Mouse (Mus musculus): Measurements from ENCODE around the gene Nelfb.
A peak's percentile ranks its signal among the peaks of the same experiment; 100 is the strongest.

The Nelfb gene

DNA sequence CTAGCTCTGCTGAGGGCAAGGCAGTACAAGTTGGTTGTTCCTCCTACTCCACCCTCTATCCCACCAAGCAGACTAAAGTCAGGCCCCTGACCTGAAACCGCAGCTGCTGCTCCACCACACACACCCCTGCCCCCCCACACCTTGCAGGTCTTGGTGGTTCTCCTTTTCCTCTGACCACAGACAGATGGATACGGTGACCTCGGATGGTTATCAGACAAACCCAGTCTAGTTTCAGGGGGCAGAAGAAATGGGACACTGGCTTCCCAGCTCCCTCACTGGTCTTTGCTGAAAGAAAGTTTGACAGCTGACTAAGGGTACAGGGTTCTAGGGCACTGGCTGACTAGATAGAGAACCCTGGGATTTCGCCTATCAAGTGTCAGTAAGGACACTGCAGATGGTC lies 22.1 kb upstream of the Nelfb start:
- no peak for ATAC-seq (ENCODE audit: insufficient number of reproducible peaks, low FRiP score, low TSS enrichment)

DNA sequence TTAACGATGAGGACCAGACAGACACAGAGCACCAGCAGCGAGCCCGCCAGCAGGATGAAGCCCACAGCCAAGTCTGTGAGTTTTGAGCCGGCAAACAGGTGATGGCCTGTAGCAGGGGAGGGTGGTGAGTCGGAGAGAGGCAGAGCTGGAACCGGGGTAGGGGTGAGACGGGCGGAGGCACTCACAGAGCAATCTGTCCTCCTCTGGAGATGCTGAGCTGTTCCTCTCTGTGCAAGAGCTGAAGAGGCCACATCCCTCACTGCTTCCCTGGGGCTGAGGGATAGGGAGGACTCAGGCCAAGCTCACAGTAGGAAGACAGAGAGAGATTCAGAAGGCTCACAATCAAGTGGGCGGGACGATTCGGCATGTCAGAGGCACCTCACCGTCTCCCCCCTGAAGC lies 19.7 kb upstream of the Nelfb start:
- no peak for ATAC-seq (ENCODE audit: insufficient number of reproducible peaks, low FRiP score, low TSS enrichment)

- no peak for ATAC-seq (ENCODE audit: insufficient number of reproducible peaks, low FRiP score, low TSS enrichment)
Observed at GRCm38 (mm10) chr2:25230581-25230980, 19.3 kb upstream of the Nelfb start.

DNA sequence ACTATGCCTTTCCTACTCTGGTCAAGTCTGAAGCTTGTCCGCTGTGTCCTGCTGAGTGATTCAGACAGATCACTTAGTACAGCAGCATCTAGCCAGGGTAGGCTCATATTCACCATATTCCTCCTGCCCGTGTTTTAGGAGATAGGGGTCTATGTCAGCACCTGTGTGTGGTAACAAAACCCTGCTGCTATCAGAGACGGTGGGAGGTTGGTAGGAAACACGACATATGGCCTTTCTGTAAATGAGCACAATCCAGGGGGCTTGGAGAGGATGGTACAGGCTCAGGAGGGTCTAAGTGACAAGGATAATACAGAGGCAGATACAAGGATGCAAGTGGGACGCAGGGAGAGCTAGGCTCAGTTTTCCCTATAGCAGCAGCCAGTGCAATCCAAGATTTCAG lies 18.3 kb upstream of the Nelfb start:
- ATAC-seq (ENCODE audit: insufficient number of reproducible peaks, low FRiP score, low TSS enrichment), result no peak

DNA sequence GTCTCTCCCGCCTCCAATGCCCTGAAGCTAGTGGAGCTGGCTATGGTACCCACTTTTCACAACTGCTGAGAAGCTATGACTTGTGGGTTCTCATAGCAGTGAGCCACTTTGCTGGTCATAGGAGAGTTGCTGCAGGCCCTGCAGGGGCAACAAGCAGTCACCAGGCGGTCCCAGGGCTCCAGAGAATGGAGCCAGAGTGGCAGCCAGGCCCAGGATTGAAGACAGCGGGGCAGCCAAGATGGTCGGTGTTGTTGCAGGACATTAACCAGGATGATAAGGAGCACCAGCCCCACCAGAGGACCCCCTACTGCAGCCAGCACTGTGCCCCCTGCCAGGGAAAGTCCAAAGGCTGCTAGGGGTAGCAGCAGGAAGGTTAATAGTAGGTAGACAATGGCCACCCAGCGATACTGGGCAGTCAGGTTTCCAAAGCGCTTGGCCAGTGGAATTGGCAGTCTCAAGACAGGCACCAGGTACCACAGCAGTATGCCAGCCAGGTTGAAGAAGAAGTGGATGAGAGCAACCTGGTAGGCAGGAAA lies 17.8 kb upstream of the Nelfb start:
- no peak for ATAC-seq (ENCODE audit: insufficient number of reproducible peaks, low FRiP score, low TSS enrichment)

GRCm38 (mm10) chr2:25228431-25228889 lies 17.2 kb upstream of the Nelfb start:
- ATAC-seq (ENCODE audit: insufficient number of reproducible peaks, low FRiP score, low TSS enrichment), result peak; percentile 51

DNA sequence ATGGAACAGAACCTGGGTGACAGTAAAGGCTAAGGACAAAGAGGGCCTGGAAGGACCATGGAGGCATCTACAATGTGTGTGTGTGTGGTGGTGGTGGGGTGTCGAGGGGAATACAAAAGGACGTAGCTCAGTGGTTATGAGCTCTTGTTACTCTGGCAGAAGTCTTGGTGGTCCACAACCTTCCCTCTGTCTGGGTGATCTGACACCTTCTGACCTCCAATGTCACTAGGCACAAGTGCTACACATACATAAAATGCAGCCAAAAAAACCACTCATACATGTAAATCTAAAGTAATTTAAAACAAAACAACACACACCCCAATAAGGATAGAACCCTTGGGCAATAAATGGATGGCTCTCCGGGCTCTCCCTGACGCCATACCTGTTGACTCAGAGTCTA lies 16.1 kb upstream of the Nelfb start:
- ATAC-seq (ENCODE audit: insufficient number of reproducible peaks, low FRiP score, low TSS enrichment), result no peak

GRCm38 (mm10) chr2:25226864-25227263 lies 15.6 kb upstream of the Nelfb start:
- no peak for ATAC-seq (ENCODE audit: insufficient number of reproducible peaks, low FRiP score, low TSS enrichment)

GRCm38 (mm10) chr2:25225811-25226379 lies 14.6 kb upstream of the Nelfb start:
- ATAC-seq (ENCODE audit: insufficient number of reproducible peaks, low FRiP score, low TSS enrichment), result no peak

DNA sequence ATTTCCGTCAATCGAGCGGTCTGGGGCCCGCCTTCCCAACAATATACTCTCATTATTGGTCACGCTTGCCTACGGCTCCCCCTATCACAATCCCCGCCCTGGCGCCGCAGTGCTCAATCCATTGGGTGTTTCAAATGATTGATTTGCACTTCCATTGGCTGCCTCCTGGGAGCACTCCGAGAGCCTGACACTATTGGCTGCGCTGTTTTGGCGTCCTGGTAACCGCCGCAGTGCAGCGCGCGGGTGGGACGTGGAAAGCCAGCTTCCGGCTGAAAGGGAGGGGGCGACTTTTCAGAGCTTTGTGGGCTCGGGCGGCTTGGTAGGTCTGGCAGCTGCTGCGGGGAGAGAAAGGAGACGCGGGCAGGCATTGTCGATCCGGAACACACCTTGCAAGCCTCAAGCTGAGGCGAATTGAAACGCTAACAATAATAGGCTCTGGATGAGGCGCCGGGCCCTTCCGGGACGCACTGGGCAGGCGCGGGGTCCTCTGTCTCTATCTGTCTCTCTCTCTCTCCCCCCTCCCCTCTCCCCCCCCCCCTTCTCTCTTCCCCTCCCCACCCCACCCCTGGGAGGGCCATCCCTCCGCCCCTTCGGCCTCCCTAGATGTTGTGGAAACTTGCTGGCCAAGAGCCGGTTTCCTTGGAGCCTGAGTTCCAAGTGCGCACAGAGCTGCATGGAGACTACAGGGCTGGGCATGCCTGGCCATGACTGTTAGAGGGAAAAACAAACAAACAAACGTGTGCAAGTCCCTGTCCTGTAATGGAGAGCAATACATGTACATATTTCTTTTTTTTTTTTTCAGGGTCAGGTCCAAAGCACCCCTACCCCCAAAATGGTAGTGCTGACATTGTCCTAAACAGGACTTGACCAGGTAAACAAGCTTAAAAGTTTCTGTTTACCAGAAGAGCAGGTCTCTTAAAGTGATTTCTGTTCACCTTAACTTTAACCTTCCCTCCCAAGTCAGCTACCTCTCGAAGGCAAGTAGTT lies 13.8 kb upstream of the Nelfb start:
- peak; percentile 88 for ATAC-seq (ENCODE audit: insufficient number of reproducible peaks, low FRiP score, low TSS enrichment)

GRCm38 (mm10) chr2:25224492-25224765 lies 13.1 kb upstream of the Nelfb start, which contains the start of gene Tubb4b:
Tubb4b (minus strand) TSS chr2:25224702.
- no peak for ATAC-seq (ENCODE audit: insufficient number of reproducible peaks, low FRiP score, low TSS enrichment)

GRCm38 (mm10) chr2:25223681-25224491 lies 12.6 kb upstream of the Nelfb start:
- peak; percentile 23; the same call in 1 of the 2 replicates for ATAC-seq (ENCODE audit: insufficient number of reproducible peaks, low FRiP score, low TSS enrichment)

DNA sequence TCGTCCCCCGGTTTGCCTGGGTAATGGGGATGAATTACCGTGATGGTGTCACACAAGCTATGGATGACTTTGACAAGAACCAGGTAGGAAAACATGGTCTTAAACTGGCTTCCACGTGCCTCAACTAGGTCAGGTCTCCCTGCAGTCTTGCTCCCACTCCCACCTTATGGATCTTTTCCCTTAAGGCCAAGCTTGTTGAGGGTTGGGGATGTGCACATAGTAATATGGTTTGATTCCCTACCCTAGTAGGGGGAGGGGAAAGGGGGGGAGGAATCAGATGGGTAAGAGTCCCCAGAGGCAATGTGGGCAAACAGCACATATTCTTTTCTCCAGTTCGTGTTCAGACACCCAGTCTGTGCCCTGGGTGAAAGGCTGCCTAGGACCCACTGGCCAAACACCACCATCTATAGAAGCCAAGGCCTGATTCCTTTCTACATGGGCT lies 10.1 kb upstream of the Nelfb start:
- no peak for ATAC-seq (ENCODE audit: insufficient number of reproducible peaks, low FRiP score, low TSS enrichment)

DNA sequence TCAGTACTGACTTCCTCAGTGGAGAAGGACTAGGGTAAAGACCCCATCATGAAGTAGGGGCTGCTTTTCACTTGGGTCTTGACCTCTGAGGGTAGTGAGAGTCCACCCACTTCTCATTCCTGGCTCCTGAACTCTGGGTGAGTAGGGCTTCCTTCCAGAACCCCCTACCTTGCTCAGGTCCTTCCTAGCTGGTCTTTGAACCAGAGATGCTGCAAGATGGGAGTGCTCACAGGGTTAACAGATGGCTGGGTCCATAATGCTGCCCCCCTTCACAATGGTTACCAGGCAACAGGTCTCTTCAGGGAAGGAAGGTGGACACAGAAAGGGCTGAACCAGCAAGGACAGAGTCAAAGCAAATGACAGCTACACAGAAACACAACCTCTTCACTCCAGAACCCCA lies 7.2 kb upstream of the Nelfb start, which contains the start of gene Fam166a:
Fam166a (plus strand) TSS at position 301 of the 400 bp plus-strand sequence.
- ATAC-seq (ENCODE audit: insufficient number of reproducible peaks, low FRiP score, low TSS enrichment), result no peak

DNA sequence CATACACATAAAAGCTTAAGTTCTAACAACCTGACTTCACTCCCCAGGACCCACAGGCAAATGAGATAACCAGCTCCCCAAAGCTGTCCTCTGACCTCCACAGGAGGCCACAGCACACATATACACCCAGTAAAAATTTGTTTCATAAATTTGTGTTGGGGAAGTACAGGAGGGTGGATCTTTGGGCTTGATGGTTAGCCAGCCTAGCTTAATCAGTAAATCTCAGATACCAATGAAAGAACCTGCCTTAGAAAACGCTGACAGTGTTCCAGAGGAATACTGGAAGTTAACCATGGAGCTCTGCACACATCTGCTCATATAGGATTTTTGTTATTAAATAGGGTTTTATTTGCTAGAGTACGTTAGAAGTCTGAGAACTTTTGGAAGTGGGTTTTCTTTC lies 6.4 kb upstream of the Nelfb start:
- no peak for ATAC-seq (ENCODE audit: insufficient number of reproducible peaks, low FRiP score, low TSS enrichment)

- no peak for ATAC-seq (ENCODE audit: insufficient number of reproducible peaks, low FRiP score, low TSS enrichment)
Observed at GRCm38 (mm10) chr2:25214444-25214843, 3.2 kb upstream of the Nelfb start, which contains the start of gene Stpg3. Stpg3 (minus strand) TSS chr2:25214637.

DNA sequence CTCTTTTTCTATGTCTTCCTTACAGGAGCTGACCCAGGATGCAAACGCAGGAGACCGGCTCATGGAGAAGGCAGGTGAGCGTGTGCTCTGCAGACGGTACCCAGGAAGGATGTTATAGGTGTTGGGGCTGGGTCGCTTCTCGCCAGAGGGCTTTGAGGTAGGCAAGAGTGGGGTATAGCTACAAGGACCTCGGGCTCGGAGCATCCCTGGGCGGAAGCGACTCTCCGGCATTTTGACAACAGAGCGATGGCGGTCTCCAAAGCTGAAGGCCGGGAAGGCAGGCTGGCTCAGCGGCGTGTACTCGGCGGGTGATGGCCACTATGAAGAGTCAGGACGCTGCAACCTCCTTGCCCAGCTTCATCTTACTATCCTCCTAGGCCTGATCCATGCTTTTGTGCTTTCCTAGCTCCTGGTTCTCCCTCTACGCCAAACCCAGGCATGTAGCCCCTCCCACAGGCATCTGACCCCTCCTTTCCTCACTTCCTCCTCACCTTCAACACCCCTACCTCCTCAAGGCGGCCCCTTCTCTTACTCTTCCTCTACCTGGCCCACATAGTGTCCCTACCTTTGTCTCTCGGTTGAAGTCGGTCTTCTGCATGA lies 2.1 kb upstream of the Nelfb start:
- ATAC-seq (ENCODE audit: insufficient number of reproducible peaks, low FRiP score, low TSS enrichment), result no peak

- ATAC-seq (ENCODE audit: insufficient number of reproducible peaks, low FRiP score, low TSS enrichment), result no peak
Observed at GRCm38 (mm10) chr2:25210686-25211085, 603 bp downstream of the Nelfb start.

DNA sequence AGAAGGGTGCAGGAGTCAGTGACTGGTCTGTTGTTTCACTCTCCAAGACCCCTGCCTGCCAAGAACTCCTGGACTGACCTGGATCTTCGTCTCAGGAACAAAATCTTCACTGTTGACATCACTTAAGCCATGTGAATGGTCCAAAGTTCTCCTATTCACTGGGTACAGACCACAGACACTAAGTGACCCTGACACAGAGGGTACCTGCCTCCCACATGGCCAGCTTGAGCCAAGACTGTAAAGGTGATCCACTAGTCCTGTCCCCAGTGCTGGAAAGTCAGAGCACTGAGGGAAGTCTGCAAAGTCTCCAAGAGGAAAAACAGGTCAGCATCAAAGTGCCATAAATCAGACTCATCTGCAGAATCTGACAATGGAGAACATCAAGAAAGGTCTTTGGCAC lies 3.7 kb downstream of the Nelfb start:
- no peak for ATAC-seq (ENCODE audit: insufficient number of reproducible peaks, low FRiP score, low TSS enrichment)

GRCm38 (mm10) chr2:25203631-25204214 lies 7.6 kb downstream of the Nelfb start:
- no peak for ATAC-seq (ENCODE audit: insufficient number of reproducible peaks, low FRiP score, low TSS enrichment)
